In genomic region chr17:73946856-73947255, GRCm38 (mm10) we compare ENCODE assay signal across 21 mouse cellular contexts. TPM values are rescaled to one million over a fixed set of nuclear protein-coding genes. Genes with fewer than 3 reads are reported as not detected.
DNase-seq lines count a peak whose midpoint lies in the region; ATAC-seq and TF ChIP-seq lines count a peak whose summit lies in the region.
"Had no signal": no experiment of that assay in that cellular context is flagged by ENCODE, and none has a peak within 500 bp of the region (broad histone marks: within the 10 kb centered on the region; RNA-seq: fewer than 3 reads in every experiment).

No protein-coding gene starts in this region.

- peak overlapping the region; percentile 50 for H3K4me2 ChIP-seq in lung, postnatal 0 days (replicated peaks; ENCODE audit: low read depth, low read length)
- no peak overlapping the region for H3K4me2 ChIP-seq in neural tube, embryonic 15.5 days
- H3K4me2 ChIP-seq: hindbrain, embryonic 12.5 days; liver, embryonic 13.5 days; lung, embryonic 15.5 days; midbrain, embryonic 11.5 days had no signal

- no peak for ATAC-seq in lung, postnatal 0 days
- ATAC-seq in neural tube, embryonic 15.5 days (ENCODE audit: low FRiP score): no peak
- ATAC-seq: forebrain, embryonic 16.5 days had no signal

- peak; percentile 39 to 82 for DNase-seq in adrenal gland, adult (ENCODE audit: inconsistent age in 2 of 2, low spot score in 1 of 2)
- DNase-seq in adrenal gland, adult 8-10 months: no peak
- peak; percentile 26 to 38 for DNase-seq in heart, adult 2 months
- no peak for DNase-seq in heart, embryonic 10.5 days (ENCODE audit: low spot score)
- no peak for DNase-seq in lung, postnatal 0 days (ENCODE audit: low spot score)
- DNase-seq in lung, postnatal 14 days: no peak
- DNase-seq in embryo, embryonic 9.5 days (ENCODE audit: extremely low spot score): no peak
- DNase-seq: cerebellum, adult 11-12 months; cerebellum, postnatal 10 days; gastrocnemius, postnatal 36 days; kidney, adult 18-20 months; kidney, postnatal 10 days; layer of hippocampus, postnatal 36 days; liver, embryonic 13.5 days; right cerebral cortex, adult 18-20 months had no signal

- peaks cover 34% of the 10 kb centered on the region for H3K36me3 ChIP-seq in heart, adult 2 months (ENCODE audit: control insufficient read depth, insufficient read depth, low read length)
- H3K36me3 ChIP-seq in heart, embryonic 10.5 days: no peaks in the 10 kb centered on the region
- no peaks in the 10 kb centered on the region for H3K36me3 ChIP-seq in lung, postnatal 0 days (ENCODE audit: insufficient read depth, low read length)
- H3K36me3 ChIP-seq in neural tube, embryonic 15.5 days: no peaks in the 10 kb centered on the region
- H3K36me3 ChIP-seq: forebrain, embryonic 10.5 days; hindbrain, embryonic 12.5 days; liver, embryonic 13.5 days; lung, embryonic 15.5 days had no signal

- H3K9ac ChIP-seq in heart, adult 2 months (ENCODE audit: low read depth, low read length): peak overlapping the region; percentile 22; the same call in 1 of the 2 replicates
- H3K9ac ChIP-seq in lung, postnatal 0 days (replicated peaks; ENCODE audit: low read depth): no peak overlapping the region
- no peak overlapping the region for H3K9ac ChIP-seq in neural tube, embryonic 15.5 days (replicated peaks)
- H3K9ac ChIP-seq: hindbrain, embryonic 12.5 days; liver, embryonic 13.5 days; lung, embryonic 15.5 days had no signal

- H3K27ac ChIP-seq in heart, adult 2 months: peak overlapping the region; percentile 88
- H3K27ac ChIP-seq in heart, embryonic 10.5 days: no peak overlapping the region
- no peak overlapping the region for H3K27ac ChIP-seq in lung, postnatal 0 days (ENCODE audit: low read length)
- no peak overlapping the region for H3K27ac ChIP-seq in neural tube, embryonic 15.5 days (replicated peaks)
- H3K27ac ChIP-seq: forebrain, embryonic 10.5 days; hindbrain, embryonic 12.5 days; liver, embryonic 13.5 days; lung, embryonic 15.5 days had no signal

- intact Hi-C loops in heart, adult 2 months (cut with DNase I): no loop called here

- no peaks in the 10 kb centered on the region for H3K79me2 ChIP-seq in heart, adult 2 months (replicated peaks; ENCODE audit: control insufficient read depth, insufficient read depth, low read length)

- peak overlapping the region; percentile 40 for H3K4me3 ChIP-seq in heart, adult 2 months
- no peak overlapping the region for H3K4me3 ChIP-seq in heart, embryonic 10.5 days
- no peak overlapping the region for H3K4me3 ChIP-seq in lung, postnatal 0 days (ENCODE audit: low read depth, low read length)
- H3K4me3 ChIP-seq in neural tube, embryonic 15.5 days (replicated peaks): no peak overlapping the region
- H3K4me3 ChIP-seq: forebrain, embryonic 10.5 days; hindbrain, embryonic 12.5 days; liver, embryonic 13.5 days; lung, embryonic 15.5 days had no signal

- no peak for TF ChIP-seq EP300 in heart, adult 2 months (IDR thresholded peaks at IDR 0.05; ENCODE audit: insufficient read depth, low read depth, low read length)
- TF ChIP-seq EP300 in lung, postnatal 0 days (IDR thresholded peaks at IDR 0.05): no peak

- H3K27me3 ChIP-seq in heart, adult 2 months (ENCODE audit: control insufficient read depth, insufficient read depth, low read length): no peaks in the 10 kb centered on the region
- no peaks in the 10 kb centered on the region for H3K27me3 ChIP-seq in heart, embryonic 10.5 days (ENCODE audit: insufficient read depth, poor library complexity, severe bottlenecking)
- no peaks in the 10 kb centered on the region for H3K27me3 ChIP-seq in lung, postnatal 0 days (replicated peaks; ENCODE audit: insufficient read depth, low read length)
- H3K27me3 ChIP-seq in neural tube, embryonic 15.5 days (replicated peaks): no peaks in the 10 kb centered on the region
- H3K27me3 ChIP-seq: hindbrain, embryonic 12.5 days; liver, embryonic 13.5 days; lung, embryonic 15.5 days had no signal

- 45% methylated on average over 5 of the region's 5 CpGs for WGBS in heart, adult 2 months
- 77% methylated on average over 5 of the region's 5 CpGs for WGBS in heart, embryonic 10.5 days
- WGBS in lung, postnatal 0 days: 52% methylated on average over 5 of the region's 5 CpGs
- 71% methylated on average over 5 of the region's 5 CpGs for WGBS in neural tube, embryonic 15.5 days

- TF ChIP-seq POLR2A in heart, adult 2 months (IDR thresholded peaks at IDR 0.05; ENCODE audit: insufficient read depth, low read depth, low read length): no peak

- TF ChIP-seq CTCF in heart, adult 2 months (IDR thresholded peaks at IDR 0.05): no peak
- no peak for TF ChIP-seq CTCF in lung, postnatal 0 days (IDR thresholded peaks at IDR 0.05)

- H3K9me3 ChIP-seq in heart, embryonic 10.5 days: no peaks in the 10 kb centered on the region
- no peaks in the 10 kb centered on the region for H3K9me3 ChIP-seq in lung, postnatal 0 days (ENCODE audit: low read length)
- H3K9me3 ChIP-seq in neural tube, embryonic 15.5 days (replicated peaks): no peaks in the 10 kb centered on the region
- H3K9me3 ChIP-seq: forebrain, embryonic 10.5 days; hindbrain, embryonic 12.5 days; liver, embryonic 13.5 days; lung, embryonic 15.5 days had no signal

- H3K4me1 ChIP-seq in heart, adult 2 months (ENCODE audit: control insufficient read depth, insufficient read depth, low read length): peaks cover 31% of the 10 kb centered on the region
- H3K4me1 ChIP-seq in heart, embryonic 10.5 days: peaks cover 5% of the 10 kb centered on the region; the same call in 1 of the 2 replicates
- peaks cover 7% of the 10 kb centered on the region; the same call in 1 of the 2 replicates for H3K4me1 ChIP-seq in lung, postnatal 0 days (ENCODE audit: insufficient read depth, low read depth, low read length)
- H3K4me1 ChIP-seq in neural tube, embryonic 15.5 days: no peaks in the 10 kb centered on the region
- H3K4me1 ChIP-seq: forebrain, embryonic 10.5 days; hindbrain, embryonic 12.5 days; liver, embryonic 13.5 days had no signal

RNA-seq across cellular contexts. Expression of gene Xdh, which starts 3.1 kb away (rescaled TPM):
- 100 to 1,000 TPM; 136 to 432 (median 285) TPM for total RNA-seq in adrenal gland, adult 8-10 months (2022)
- total RNA-seq in heart, adult 2 months (2021): 100 to 1,000 TPM; 134 to 187 TPM
- polyA plus RNA-seq in heart, adult 2 months (2012; rRNA removed): 51.7 and 59.3 TPM in 2 replicates
- 0.05 and 0.16 TPM in 2 replicates for polyA plus RNA-seq in heart, embryonic 10.5 days (2016; fragmentation: Nextera tagmentation; extraction: Ambion mirVana)
- 27.8 and 34.0 TPM in 2 replicates for polyA plus RNA-seq in lung, postnatal 0 days (2015; fragmentation: Nextera tagmentation; extraction: Ambion mirVana)
- 0.47 and 1.5 TPM in 2 replicates for polyA plus RNA-seq in neural tube, embryonic 15.5 days (2015; fragmentation: Nextera tagmentation; extraction: Ambion mirVana)

Comparison
In these comparisons a context has a peak if more than half of its experiments do, and no peak if none do; other contexts are left out.
1. DNase-seq: peak in adrenal gland, adult (2 of 2) and heart, adult 2 months (2 of 2); none in adrenal gland, adult 8-10 months (single experiment), heart, embryonic 10.5 days (single experiment), lung, postnatal 0 days (single experiment), lung, postnatal 14 days (single experiment) and embryo, embryonic 9.5 days (single experiment).
2. RNA of gene Xdh, which starts 3.1 kb away (polyA plus RNA-seq): 51.7 to 59.3 TPM in heart, adult 2 months and 27.8 to 34.0 TPM in lung, postnatal 0 days; 0.47 to 1.5 TPM in neural tube, embryonic 15.5 days and 0.05 to 0.16 TPM in heart, embryonic 10.5 days; every median in the first group is over 10 times any median in the second.